Mouse (Mus musculus): ENCODE data around the gene Mamstr. TPM values are rescaled to one million over a fixed set of nuclear protein-coding genes. Genes with fewer than 3 reads are reported as not detected.

Mamstr gene
- polyA plus RNA-seq, 1 experiment from 2014 or later = 2.8 TPM

DNA sequence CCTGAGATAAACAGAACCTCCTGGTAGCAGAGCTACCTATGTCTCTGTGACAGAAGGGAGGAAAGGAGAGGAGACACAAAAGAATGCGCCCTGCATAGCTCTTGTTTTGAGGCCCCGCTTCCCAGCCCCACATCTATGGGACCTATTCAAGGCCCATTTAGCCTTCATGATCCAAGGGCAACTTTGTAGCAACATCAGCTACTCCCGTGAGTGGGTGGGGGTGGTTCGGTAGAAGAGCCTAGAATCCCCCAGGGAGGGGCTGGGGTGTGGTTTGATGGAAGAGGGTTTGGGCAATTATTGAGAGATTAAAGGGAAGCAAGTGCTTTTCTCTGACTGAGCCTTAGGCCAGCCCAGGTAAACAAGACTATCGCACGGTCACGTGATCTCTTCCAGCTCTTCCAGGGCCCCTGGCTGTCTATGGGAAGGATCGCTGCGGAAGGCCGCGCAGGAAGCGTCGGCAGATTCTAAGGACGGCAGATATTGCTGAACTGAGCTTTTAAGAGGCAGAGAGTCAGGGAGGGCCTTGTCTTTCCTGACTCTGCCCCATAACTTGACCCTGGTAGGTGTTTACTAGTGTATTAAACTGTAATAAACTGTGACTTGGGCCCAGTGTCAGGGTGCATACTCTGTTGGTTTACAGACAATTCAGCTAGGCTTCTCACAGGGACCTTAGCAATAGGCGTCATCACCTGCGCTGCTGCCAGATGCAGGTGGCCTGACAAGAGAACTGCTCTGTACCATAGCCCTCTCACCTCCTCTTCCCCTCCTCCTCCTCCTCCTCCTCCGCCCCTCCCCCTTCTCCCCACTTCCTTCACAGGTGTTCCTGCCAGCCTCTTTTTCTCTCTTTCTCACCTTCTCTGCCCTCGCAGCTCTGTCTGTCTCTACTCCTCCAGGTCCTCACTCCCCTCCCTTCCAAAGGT, 40.6 kb upstream of the Mamstr start:
- Histone ChIP-seq H3K4me3 (ENCODE audit: low read depth, low read length) (no peak overlapping the region), H3K4me2 (ENCODE audit: low read depth, severe bottlenecking) (no peak overlapping the region), H3K9ac (ENCODE audit: low read length) (no peak overlapping the region), H3K4me1 (ENCODE audit: control insufficient read depth, insufficient read depth, low read length) (no peaks in the 10 kb centered on the region), H3K27me3 (ENCODE audit: control insufficient read depth, insufficient read depth, low read length) (no peaks in the 10 kb centered on the region), H3K9me3 (ENCODE audit: control insufficient read depth, low read length) (no peaks in the 10 kb centered on the region), H3K27ac (replicated peaks; ENCODE audit: low read depth, low read length) (no peak overlapping the region), H3K36me3 (ENCODE audit: control insufficient read depth, insufficient read depth, low read length) (no peaks in the 10 kb centered on the region)
- 49% methylated on average over 18 of the region's 18 CpGs for WGBS
- ATAC-seq (ENCODE audit: insufficient number of reproducible peaks, low FRiP score, low TSS enrichment, low read depth) = no peak
- no peak for DNase-seq (ENCODE audit: low spot score)

DNA sequence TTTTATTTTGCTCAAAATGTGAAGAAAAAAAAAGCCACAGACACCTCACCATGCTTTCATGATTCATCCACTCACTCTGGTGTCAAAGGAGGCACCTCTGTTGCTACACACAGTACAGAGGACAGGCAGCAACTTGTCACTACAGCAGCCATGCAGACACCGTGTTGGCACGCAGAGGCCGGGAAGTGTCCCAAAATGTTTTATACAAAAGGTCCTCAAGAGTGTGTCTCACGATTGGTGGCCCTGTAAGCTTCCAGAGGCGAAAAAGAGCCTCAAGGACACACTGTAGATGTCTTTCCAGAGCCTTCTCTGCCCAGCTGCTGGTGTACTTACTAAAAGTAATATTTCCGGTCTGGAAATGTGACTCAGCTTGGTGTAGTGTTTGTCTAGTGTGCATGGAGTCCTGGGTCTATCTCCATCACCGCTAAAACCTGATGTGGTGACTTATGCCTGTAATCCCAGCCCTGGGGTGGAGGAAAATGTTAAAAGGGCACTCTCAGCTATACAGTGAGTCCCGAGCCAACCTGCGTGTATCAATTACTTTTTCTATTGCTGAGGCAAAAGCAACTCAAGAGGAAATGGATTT, 34.0 kb upstream of the Mamstr start:
- Histone ChIP-seq H3K9me3 (ENCODE audit: control insufficient read depth, low read length) (no peaks in the 10 kb centered on the region), H3K9ac (ENCODE audit: low read length) (no peak overlapping the region), H3K4me3 (ENCODE audit: low read depth, low read length) (no peak overlapping the region), H3K27me3 (ENCODE audit: control insufficient read depth, insufficient read depth, low read length) (no peaks in the 10 kb centered on the region), H3K36me3 (ENCODE audit: control insufficient read depth, insufficient read depth, low read length) (no peaks in the 10 kb centered on the region), H3K4me2 (ENCODE audit: low read depth, severe bottlenecking) (no peak overlapping the region), H3K27ac (replicated peaks; ENCODE audit: low read depth, low read length) (no peak overlapping the region), H3K4me1 (ENCODE audit: control insufficient read depth, insufficient read depth, low read length) (no peaks in the 10 kb centered on the region)
- WGBS = 80% methylated on average over 9 of the region's 9 CpGs
- ATAC-seq (ENCODE audit: insufficient number of reproducible peaks, low FRiP score, low TSS enrichment, low read depth) (no peak), DNase-seq (ENCODE audit: low spot score) (no peak)

DNA sequence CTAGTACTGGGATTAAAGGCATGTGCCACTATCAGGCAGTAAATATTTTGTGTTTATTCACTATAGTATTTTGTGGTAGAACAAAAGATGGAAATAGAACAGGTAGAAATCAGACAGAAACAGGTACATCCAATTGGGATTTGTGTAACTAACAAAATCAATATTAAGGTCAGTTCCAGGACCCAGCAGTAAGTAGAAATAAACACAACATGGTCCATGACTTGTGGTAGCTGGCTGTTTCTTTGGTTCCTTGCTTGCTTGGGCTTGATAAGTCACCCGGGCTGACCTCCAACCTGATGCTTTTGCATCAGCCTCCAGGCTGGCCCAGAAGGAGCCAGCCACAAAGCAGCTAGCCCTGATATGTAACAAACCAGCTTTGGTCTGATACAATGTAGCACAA, 30.3 kb upstream of the Mamstr start:
- Histone ChIP-seq H3K4me1 (ENCODE audit: control insufficient read depth, insufficient read depth, low read length) (no peaks in the 10 kb centered on the region), H3K9ac (ENCODE audit: low read length) (no peak overlapping the region), H3K9me3 (ENCODE audit: control insufficient read depth, low read length) (no peaks in the 10 kb centered on the region), H3K36me3 (ENCODE audit: control insufficient read depth, insufficient read depth, low read length) (no peaks in the 10 kb centered on the region), H3K4me3 (ENCODE audit: low read depth, low read length) (no peak overlapping the region), H3K27me3 (ENCODE audit: control insufficient read depth, insufficient read depth, low read length) (no peaks in the 10 kb centered on the region), H3K27ac (replicated peaks; ENCODE audit: low read depth, low read length) (no peak overlapping the region), H3K4me2 (ENCODE audit: low read depth, severe bottlenecking) (no peak overlapping the region)
- 77% methylated on average over 1 of the region's 1 CpGs for WGBS
- ATAC-seq (ENCODE audit: insufficient number of reproducible peaks, low FRiP score, low TSS enrichment, low read depth) (no peak), DNase-seq (ENCODE audit: low spot score) (no peak)

DNA sequence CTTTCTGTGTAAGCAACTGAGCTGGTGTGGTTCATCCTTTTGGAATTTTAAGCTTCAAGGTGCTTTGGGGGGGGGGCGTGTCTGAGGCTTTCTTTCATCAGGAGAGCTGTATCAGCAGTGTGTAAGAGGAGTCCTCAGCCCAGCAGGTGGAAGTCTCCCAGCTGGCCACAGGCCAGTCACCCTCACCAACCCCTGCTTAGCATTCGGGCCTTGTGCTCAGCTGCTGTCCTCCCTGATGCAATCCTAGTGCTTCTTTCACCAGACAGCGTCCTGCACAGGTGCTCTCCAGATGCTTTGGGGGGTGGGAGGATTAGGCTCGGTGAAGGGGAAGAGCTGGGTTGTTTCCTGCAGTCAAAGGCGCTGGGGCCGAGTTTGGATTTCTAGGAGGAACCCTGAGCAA, 23.5 kb upstream of the Mamstr start:
- WGBS = 20% methylated on average over 6 of the region's 6 CpGs
- Histone ChIP-seq H3K9ac (ENCODE audit: low read length) (no peak overlapping the region), H3K27ac (replicated peaks; ENCODE audit: low read depth, low read length) (no peak overlapping the region), H3K27me3 (ENCODE audit: control insufficient read depth, insufficient read depth, low read length) (peaks cover 25% of the 10 kb centered on the region), H3K36me3 (ENCODE audit: control insufficient read depth, insufficient read depth, low read length) (no peaks in the 10 kb centered on the region), H3K9me3 (ENCODE audit: control insufficient read depth, low read length) (no peaks in the 10 kb centered on the region), H3K4me1 (ENCODE audit: control insufficient read depth, insufficient read depth, low read length) (peaks cover 8% of the 10 kb centered on the region; the same call in 1 of the 2 replicates), H3K4me3 (ENCODE audit: low read depth, low read length) (no peak overlapping the region), H3K4me2 (ENCODE audit: low read depth, severe bottlenecking) (no peak overlapping the region)
- ATAC-seq (ENCODE audit: insufficient number of reproducible peaks, low FRiP score, low TSS enrichment, low read depth) = no peak
- DNase-seq (ENCODE audit: low spot score) = no peak

DNA sequence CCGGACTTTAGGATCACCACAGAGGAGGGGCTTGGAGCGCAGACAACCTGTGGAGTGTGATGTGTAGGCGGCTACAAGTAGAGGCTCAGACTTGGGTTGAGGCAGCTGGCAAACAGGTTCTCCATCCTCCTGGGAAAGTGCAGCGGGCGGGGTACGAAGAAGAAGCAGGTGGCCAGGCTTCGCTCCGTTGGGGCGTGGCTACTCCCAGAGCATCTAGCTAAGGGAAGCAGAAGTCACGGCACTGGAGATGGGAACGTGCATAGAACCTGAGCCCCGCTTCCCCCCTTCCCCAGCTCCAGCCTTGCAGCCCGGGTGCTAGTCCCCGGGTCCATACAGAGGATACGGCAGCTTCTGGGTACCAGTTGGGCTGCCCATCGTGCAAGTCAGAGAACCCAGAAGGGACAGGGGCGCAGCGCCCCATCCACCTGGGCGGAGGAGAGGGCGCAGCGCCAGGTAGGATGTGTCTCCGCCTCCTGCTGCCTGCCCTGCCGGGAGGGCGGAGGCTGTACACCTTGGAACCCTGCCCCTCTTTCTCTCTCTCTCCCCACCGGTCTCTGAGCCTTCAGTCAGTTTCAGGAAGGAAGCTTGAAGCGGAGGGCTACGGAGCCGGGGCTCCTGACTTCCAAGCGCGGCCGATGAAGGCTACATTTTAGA, 22.6 kb upstream of the Mamstr start, which contains the start of gene Fut1:
Gene Fut1, plus strand, starts transcription at position 248 of the 654 bp plus-strand sequence.
- Histone ChIP-seq H3K27me3 (ENCODE audit: control insufficient read depth, insufficient read depth, low read length) (peaks cover 25% of the 10 kb centered on the region), H3K27ac (replicated peaks; ENCODE audit: low read depth, low read length) (no peak within 1 kb of the TSS), H3K36me3 (ENCODE audit: control insufficient read depth, insufficient read depth, low read length) (no peaks in the 10 kb centered on the region), H3K4me2 (ENCODE audit: low read depth, severe bottlenecking) (peak within 1 kb of the TSS; percentile 42), H3K9me3 (ENCODE audit: control insufficient read depth, low read length) (no peaks in the 10 kb centered on the region), H3K4me3 (ENCODE audit: low read depth, low read length) (0 out of 2 replicates have a peak within 1 kb of the TSS, but pooled peaks have one; percentile 3), H3K9ac (ENCODE audit: low read length) (no peak within 1 kb of the TSS), H3K4me1 (ENCODE audit: control insufficient read depth, insufficient read depth, low read length) (peaks cover 8% of the 10 kb centered on the region; the same call in 1 of the 2 replicates)
- 6% methylated on average over 29 of the region's 31 CpGs for WGBS
- DNase-seq (ENCODE audit: low spot score) (peak; percentile 57), ATAC-seq (ENCODE audit: insufficient number of reproducible peaks, low FRiP score, low TSS enrichment, low read depth) (0 out of 2 replicates have a peak, but pooled peaks have one; percentile 28)

DNA sequence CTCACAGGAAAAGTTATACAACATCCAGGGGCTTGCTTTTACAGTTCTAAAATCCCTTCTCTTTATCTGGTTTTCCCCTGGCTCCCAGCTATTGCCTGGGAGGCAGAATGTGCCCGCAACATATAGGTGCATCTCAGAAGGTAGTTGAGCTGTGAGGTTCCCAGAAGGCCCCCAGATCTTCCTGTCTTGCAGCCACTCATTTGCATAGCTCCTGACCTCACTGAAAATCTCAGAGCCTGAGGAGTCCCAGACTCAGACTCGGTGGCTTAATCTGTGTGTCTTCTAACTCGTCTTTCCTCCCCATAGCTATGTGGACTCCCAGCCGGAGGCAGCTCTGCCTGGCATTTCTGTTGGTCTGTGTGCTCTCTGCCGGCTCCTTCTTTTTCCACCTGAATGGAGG, 21.5 kb upstream of the Mamstr start:
- DNase-seq (ENCODE audit: low spot score) (no peak), ATAC-seq (ENCODE audit: insufficient number of reproducible peaks, low FRiP score, low TSS enrichment, low read depth) (no peak)
- Histone ChIP-seq H3K27ac (replicated peaks; ENCODE audit: low read depth, low read length) (no peak overlapping the region), H3K27me3 (ENCODE audit: control insufficient read depth, insufficient read depth, low read length) (peaks cover 25% of the 10 kb centered on the region), H3K9me3 (ENCODE audit: control insufficient read depth, low read length) (no peaks in the 10 kb centered on the region), H3K4me2 (ENCODE audit: low read depth, severe bottlenecking) (no peak overlapping the region), H3K9ac (ENCODE audit: low read length) (no peak overlapping the region), H3K4me3 (ENCODE audit: low read depth, low read length) (no peak overlapping the region), H3K36me3 (ENCODE audit: control insufficient read depth, insufficient read depth, low read length) (no peaks in the 10 kb centered on the region), H3K4me1 (ENCODE audit: control insufficient read depth, insufficient read depth, low read length) (peaks cover 8% of the 10 kb centered on the region; the same call in 1 of the 2 replicates)
- WGBS = 85% methylated on average over 5 of the region's 5 CpGs

DNA sequence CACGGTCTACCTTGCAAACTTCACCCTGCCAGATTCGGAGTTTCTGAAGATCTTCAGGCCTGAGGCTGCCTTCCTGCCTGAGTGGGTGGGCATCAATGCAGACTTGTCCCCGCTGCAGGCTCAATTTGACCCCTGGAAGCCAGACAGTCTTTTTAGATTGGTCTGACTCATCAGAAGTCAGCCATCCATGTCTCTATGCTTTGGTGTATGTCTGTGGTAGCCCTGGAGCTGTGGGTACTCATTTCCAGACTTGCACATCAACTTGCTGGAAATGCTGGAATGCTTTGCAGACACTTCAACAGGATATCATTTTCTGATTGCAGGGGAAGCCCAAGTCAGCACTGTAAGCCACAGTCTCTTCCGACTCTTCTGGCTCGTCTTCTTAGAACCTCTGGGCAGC, 20.2 kb upstream of the Mamstr start:
- Histone ChIP-seq H3K9ac (ENCODE audit: low read length) (no peak overlapping the region), H3K9me3 (ENCODE audit: control insufficient read depth, low read length) (no peaks in the 10 kb centered on the region), H3K4me2 (ENCODE audit: low read depth, severe bottlenecking) (no peak overlapping the region), H3K4me3 (ENCODE audit: low read depth, low read length) (no peak overlapping the region), H3K27me3 (ENCODE audit: control insufficient read depth, insufficient read depth, low read length) (peaks cover 25% of the 10 kb centered on the region), H3K4me1 (ENCODE audit: control insufficient read depth, insufficient read depth, low read length) (peaks cover 8% of the 10 kb centered on the region; the same call in 1 of the 2 replicates), H3K36me3 (ENCODE audit: control insufficient read depth, insufficient read depth, low read length) (no peaks in the 10 kb centered on the region), H3K27ac (replicated peaks; ENCODE audit: low read depth, low read length) (no peak overlapping the region)
- 89% methylated on average over 5 of the region's 5 CpGs for WGBS
- no peak for ATAC-seq (ENCODE audit: insufficient number of reproducible peaks, low FRiP score, low TSS enrichment, low read depth)
- no peak for DNase-seq (ENCODE audit: low spot score)

DNA sequence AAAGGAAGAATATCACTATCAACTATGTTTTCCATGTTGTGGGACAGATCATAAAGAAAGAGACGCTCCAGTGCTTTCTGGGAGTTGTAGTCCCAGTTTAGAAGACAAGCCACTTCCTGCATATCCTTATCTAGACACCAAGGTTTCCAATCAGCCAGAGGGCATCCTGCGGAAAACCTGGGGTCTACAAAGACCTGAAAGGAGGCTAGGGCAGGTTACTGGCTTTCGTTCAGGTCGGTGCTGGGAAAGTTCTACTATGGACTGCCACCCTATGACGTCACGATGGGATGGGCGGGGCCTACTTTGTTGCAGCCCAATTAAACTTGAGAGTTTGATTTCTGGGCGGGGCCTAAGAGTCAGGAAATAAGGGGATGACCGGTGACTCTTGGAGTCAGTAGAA, 18.3 kb upstream of the Mamstr start, which contains the start of gene Izumo1:
Gene Izumo1, plus strand, starts transcription at position 369 of the 400 bp plus-strand sequence.
- Histone ChIP-seq H3K9me3 (ENCODE audit: control insufficient read depth, low read length) (no peaks in the 10 kb centered on the region), H3K4me1 (ENCODE audit: control insufficient read depth, insufficient read depth, low read length) (0 out of 2 replicates have a peak, but pooled peaks cover 5% of the 10 kb centered on the region), H3K27ac (replicated peaks; ENCODE audit: low read depth, low read length) (no peak within 1 kb of the TSS), H3K27me3 (ENCODE audit: control insufficient read depth, insufficient read depth, low read length) (peaks cover 19% of the 10 kb centered on the region), H3K4me2 (ENCODE audit: low read depth, severe bottlenecking) (no peak within 1 kb of the TSS), H3K4me3 (ENCODE audit: low read depth, low read length) (no peak within 1 kb of the TSS), H3K9ac (ENCODE audit: low read length) (no peak within 1 kb of the TSS), H3K36me3 (ENCODE audit: control insufficient read depth, insufficient read depth, low read length) (no peaks in the 10 kb centered on the region)
- 30% methylated on average over 9 of the region's 9 CpGs for whole genome bisulfite sequencing
- ATAC-seq (ENCODE audit: insufficient number of reproducible peaks, low FRiP score, low TSS enrichment, low read depth) (no peak), DNase-seq (ENCODE audit: low spot score) (no peak)
